Mouse (Mus musculus): ENCODE measurements at regions not wholly inside any gene's neighbourhood (a gene's known extent, or its start where the extent isn't known, plus 50 kb on each side); places are given as distances from the start of the nearest gene placed in this dataset.

DNA sequence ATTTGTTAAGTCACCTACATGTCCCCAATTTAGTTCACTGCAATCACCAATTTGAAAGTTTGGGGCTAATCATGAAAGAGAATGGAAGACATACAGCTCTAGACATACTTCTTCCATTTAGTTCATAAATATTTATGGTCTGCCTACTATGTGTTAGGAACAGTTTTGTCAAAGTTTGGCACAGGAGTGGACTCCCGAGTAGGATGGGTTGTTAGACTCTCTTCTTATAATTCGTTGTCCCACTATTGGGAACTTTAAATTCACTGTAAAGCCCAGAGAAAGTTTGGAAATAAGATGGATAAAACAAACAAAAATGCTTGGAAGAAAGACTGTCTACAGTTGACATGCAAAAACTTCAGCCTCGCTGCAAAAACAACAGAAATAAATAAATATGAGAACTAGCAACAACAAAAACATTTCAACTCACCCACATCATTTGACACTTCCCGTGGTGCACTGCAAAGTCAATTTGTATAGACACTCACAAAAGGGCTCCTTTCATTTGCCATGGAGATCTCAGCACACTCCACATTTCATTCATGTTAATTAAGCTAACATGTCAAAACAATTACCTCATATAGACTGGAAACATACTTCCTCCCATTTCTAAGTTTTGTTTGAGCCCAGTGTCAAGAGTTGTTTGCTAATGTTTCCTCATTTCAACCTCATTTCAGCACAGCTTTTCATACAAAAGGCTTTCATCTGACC is 570.2 kb upstream of the Kirrel3 start:
- no peak for DNase-seq (ENCODE audit: low spot score in 2 of 2)

DNA sequence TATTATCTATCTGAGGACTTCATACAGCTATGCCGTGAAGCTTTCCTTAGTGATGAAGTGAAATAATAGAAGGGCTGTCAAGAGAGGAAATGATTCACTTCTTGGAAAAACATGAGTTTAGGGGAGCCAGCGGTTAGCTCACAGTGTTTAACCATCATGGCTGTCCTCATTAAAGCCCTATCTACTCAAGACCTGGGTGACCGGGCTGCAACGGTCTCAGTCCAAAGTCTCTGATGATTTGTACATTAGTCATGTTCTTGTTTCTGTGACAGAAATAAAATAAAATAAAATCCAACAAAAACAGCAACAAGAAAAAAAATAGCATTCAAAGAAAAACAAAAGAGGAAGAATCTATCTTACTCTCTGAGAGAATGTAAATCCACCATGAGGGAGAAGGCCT is 555.4 kb upstream of the Kirrel3 start:
- DNase-seq (ENCODE audit: low spot score in 2 of 2), result no peak

DNA sequence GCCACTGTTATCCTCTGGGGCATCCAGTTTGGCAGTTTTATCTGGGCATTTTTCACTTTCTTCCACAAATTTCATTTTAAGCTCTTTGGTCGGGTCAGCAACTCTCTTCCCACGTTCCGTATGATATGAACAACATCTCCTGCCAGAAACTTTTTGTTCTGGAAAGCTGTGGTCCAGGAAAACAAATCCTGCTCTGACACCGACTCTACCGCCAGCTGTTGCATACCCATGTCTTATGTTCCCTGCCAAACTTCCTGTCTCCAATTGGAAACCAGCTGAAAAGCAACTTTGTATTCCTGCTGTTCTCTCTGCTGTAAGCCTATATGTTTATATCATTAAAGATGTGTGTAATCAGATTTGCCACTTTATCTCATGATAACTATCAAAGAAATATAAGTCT is 551.6 kb upstream of the Kirrel3 start:
- DNase-seq (ENCODE audit: low spot score in 2 of 2), result no peak

DNA sequence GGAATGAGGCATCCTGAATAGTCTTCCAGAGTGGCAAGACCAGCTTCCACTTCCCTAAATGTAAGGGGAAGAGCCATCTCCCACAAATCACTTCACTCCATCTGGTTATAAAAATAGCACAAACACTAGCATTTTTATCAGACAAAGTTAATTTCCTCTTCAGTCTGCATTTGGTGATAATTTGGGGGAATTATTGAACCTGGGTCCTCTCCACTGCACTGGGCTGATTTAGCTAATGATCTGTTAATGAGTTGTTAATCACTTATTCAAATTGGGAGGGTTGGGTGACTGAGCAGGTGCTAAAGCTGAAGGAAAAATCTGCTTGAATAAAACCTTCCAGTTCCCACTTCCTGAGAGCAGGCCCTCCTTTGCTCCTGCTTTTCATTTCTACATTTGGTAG is 531.4 kb upstream of the Kirrel3 start:
- DNase-seq (ENCODE audit: low spot score in 2 of 2), result no peak
